Mouse (Mus musculus): Measurements from ENCODE around the gene Calml4. TPM values are rescaled to one million over a fixed set of nuclear protein-coding genes. Genes with fewer than 3 reads are reported as not detected.
A peak's percentile ranks its signal among the peaks of the same experiment; 100 is the strongest.
"Not testable (repeated sequence)": the region's sequence is repeated elsewhere in the genome, so short reads cannot be mapped to it uniquely, and the experiment has no call there.

Calml4 gene
- total RNA-seq, 2 experiments from 2014 or later: 0.66 to 0.93 TPM

GRCm38 (mm10) chr9:62834906-62835305 is 23.0 kb upstream of the Calml4 start:
- DNase-seq: no peak
- intact Hi-C loops (cut with DNase I): no loop called here

- intact Hi-C loops (cut with DNase I): no loop called here
- no peak for DNase-seq
Measured at GRCm38 (mm10) chr9:62835705-62836446, 22.0 kb upstream of the Calml4 start.

GRCm38 (mm10) chr9:62837611-62838010 is 20.3 kb upstream of the Calml4 start:
- DNase-seq: no peak
- intact Hi-C loops (cut with DNase I): no loop called here

- DNase-seq: no peak
- intact Hi-C loops (cut with DNase I): no loop called here
Measured at GRCm38 (mm10) chr9:62838146-62838505, 19.8 kb upstream of the Calml4 start.

GRCm38 (mm10) chr9:62838506-62839171 is 19.2 kb upstream of the Calml4 start, which contains the start of gene Cln6:
TSS of gene Cln6 (plus strand) at chr9:62838785.
- intact Hi-C loops (cut with DNase I): no loop called here
- DNase-seq: peak; percentile 71

- intact Hi-C loops (cut with DNase I): no loop called here
- DNase-seq: peak; percentile 37
Measured at GRCm38 (mm10) chr9:62839172-62839770, 18.6 kb upstream of the Calml4 start.

GRCm38 (mm10) chr9:62843356-62844024 is 14.4 kb upstream of the Calml4 start:
- intact Hi-C loops (cut with DNase I): no loop called here
- no peak for DNase-seq

- intact Hi-C loops (cut with DNase I): no loop called here
- no peak for DNase-seq
Measured at GRCm38 (mm10) chr9:62844461-62844860, 13.4 kb upstream of the Calml4 start.

- intact Hi-C loops (cut with DNase I): loop anchor here (5.0 kb wide), 1 partner anchor 280 kb away; no protein-coding TSS in a partner anchor
Measured at GRCm38 (mm10) chr9:62847694-62848093, 10.2 kb upstream of the Calml4 start.

GRCm38 (mm10) chr9:62848641-62849040 is 9.2 kb upstream of the Calml4 start:
- DNase-seq: no peak
- intact Hi-C loops (cut with DNase I): loop anchor here (5.0 kb wide), 1 partner anchor 279 kb away; no protein-coding TSS in a partner anchor

More at GRCm38 (mm10) chr9:62847694-62848093, 10.2 kb upstream of the Calml4 start:
- peak; percentile 89 for DNase-seq

GRCm38 (mm10) chr9:62851571-62851970 is 6.3 kb upstream of the Calml4 start:
- intact Hi-C loops (cut with DNase I): no loop called here
- no peak for DNase-seq

- DNase-seq: peak; percentile 34
- intact Hi-C loops (cut with DNase I): no loop called here
Measured at GRCm38 (mm10) chr9:62854483-62854882, 3.4 kb upstream of the Calml4 start.

GRCm38 (mm10) chr9:62857216-62857615 is 664 bp upstream of the Calml4 start:
- DNase-seq: no peak
- intact Hi-C loops (cut with DNase I): no loop called here

- intact Hi-C loops (cut with DNase I): no loop called here
- DNase-seq: no peak
Measured at GRCm38 (mm10) chr9:62858266-62859019, 563 bp downstream of the Calml4 start.

- intact Hi-C loops (cut with DNase I); DNase-seq: not testable (repeated sequence)
Measured at GRCm38 (mm10) chr9:62860102-62860501, 2.2 kb downstream of the Calml4 start.

- peak; percentile 57 for DNase-seq
- intact Hi-C loops (cut with DNase I): no loop called here
Measured at GRCm38 (mm10) chr9:62860866-62861265, 3.0 kb downstream of the Calml4 start.

GRCm38 (mm10) chr9:62869236-62869635 is 11.4 kb downstream of the Calml4 start:
- DNase-seq; intact Hi-C loops (cut with DNase I): not testable (repeated sequence)

- no peak for DNase-seq
- intact Hi-C loops (cut with DNase I): no loop called here
Measured at GRCm38 (mm10) chr9:62870728-62871127, 12.8 kb downstream of the Calml4 start.

- DNase-seq: no peak
- intact Hi-C loops (cut with DNase I): no loop called here
Measured at GRCm38 (mm10) chr9:62876966-62877616, 19.2 kb downstream of the Calml4 start.

- intact Hi-C loops (cut with DNase I): no loop called here
- DNase-seq: no peak
Measured at GRCm38 (mm10) chr9:62877825-62878224, 19.9 kb downstream of the Calml4 start.
